Mouse (Mus musculus) spleen, postnatal 4 days (tissue): Measurements from ENCODE around the gene Dkk2.

Experiments used
- DNase-seq, 2 experiments: peaks; one replicate each; pipeline ENCODE4 v3.0.0; 2022; ENCODE audit warnings: low spot score in 2 of 2

The Dkk2 gene

DNA sequence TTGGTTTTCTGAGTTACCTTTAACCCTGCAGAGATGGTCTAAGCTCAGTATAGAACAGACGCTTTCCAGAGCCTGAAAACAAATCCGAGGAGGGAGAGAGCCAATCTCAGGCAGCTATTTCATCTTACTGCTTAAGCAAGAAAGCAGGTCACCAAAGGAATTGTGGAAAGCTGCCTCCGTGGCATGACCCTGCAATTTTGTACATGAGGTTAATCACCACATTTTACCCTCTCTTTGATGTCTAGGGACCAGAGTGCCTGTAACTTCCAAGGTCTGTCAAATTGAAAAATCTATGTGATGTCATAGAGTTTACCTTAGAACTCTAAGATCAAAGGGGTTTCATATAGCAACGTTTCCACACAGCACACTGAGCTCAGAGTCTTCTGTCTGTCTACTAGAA lies 37.5 kb downstream of the Dkk2 start:
- no peak for DNase-seq

DNA sequence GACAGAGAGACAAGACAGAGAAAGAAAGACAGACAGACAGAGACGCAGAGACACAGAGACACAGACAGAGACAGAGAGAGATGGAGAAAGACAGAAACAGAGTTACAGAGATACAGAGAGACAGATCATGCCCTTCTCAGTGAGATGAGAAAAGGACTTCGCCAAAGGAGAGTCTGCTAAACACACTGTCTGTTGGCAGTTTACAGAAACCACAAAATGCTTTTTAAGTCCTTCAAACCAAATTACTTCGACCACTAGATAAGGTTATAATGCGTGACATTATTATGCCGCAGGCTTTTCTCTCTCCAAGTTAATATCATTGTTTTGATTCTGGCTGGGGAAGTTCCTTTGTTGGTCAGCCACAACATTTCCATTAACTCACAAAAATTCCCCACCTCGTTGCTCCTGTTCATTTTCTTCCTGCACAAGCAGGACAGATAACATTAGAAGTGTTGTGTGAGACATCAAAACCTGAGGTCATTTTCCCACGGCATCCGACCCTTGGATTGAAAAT lies 40.2 kb downstream of the Dkk2 start:
- DNase-seq: no peak

DNA sequence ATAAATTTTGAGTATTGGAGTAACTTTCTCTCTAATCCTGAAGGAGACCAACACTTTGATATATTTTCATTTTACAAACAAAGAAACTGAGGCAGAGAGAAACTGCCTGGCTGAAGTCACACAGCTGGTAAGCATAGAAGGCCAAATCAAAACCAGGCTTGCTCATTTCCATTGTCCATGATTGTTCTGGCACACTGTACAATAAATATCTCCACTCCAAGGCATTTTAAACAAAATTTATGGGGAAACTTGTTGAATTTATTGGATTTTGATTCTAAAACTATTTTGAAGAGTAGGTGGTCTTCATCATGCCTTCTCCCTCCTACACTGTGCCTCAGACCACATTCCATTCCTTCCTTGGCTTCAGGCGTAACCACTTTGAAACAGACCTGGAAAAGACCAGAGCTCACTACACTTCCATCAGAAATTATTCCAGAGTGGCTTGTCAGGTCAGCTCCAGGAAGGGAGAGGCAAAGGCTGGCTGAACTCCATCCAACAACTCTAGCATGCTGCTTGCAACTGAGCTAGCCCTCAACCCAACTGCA lies 44.7 kb downstream of the Dkk2 start:
- DNase-seq: no peak

DNA sequence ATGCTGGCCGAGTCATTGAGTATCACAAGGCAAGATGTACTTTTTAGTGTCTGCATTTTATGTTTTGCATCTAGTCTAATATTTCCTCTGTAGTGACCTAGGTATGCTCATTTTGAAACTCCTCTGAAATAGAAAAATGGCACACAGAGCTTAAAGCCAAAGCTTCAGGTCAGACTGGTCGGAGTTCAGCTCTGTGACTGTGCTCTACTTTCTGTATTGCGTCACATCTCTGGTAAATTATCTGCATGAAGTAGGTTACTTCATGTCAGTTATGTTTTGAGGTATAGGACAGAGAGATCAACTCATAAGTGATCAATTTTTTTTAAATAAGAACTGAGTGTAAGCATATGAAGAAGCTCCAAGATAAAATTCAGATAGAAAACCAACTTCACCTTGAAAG lies 45.7 kb downstream of the Dkk2 start:
- DNase-seq: no peak

DNA sequence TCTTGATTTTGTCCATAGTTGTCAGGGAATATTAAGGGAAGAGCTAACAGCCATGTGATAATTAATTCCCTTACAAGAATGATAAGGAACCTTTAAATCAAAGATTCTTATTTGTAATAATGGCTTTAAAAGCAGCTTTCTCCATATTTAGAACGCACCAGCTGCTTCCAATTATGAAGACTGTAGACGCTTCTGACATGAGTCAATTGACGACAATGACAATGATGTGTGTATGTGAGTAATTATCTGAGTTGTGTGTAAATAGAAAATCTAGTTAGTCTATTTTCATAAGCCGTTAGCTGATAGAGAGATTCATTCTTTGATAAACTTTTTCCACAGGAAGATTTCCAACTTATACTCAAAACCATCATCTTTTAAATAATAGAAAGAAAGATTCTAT lies 46.8 kb downstream of the Dkk2 start:
- DNase-seq: no peak

DNA sequence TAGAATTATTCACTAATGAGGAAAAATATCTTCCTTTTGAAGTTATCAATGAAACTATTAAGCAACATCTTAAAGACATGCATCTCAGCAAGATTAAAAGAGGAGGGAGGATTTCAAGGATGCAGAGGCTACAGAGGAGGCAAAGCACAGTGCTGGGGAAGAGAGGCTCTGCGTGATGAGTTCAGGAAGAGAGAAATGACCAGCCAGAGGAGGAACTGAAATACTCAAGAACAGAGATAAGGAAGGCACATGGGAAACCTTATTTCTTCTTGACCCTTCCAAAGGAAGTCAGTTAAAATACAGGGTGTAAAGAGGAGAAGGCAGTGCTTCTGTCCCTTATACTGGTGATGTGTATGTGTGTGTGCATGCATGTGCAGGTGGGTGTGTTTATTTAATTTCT lies 49.4 kb downstream of the Dkk2 start:
- no peak for DNase-seq

DNA sequence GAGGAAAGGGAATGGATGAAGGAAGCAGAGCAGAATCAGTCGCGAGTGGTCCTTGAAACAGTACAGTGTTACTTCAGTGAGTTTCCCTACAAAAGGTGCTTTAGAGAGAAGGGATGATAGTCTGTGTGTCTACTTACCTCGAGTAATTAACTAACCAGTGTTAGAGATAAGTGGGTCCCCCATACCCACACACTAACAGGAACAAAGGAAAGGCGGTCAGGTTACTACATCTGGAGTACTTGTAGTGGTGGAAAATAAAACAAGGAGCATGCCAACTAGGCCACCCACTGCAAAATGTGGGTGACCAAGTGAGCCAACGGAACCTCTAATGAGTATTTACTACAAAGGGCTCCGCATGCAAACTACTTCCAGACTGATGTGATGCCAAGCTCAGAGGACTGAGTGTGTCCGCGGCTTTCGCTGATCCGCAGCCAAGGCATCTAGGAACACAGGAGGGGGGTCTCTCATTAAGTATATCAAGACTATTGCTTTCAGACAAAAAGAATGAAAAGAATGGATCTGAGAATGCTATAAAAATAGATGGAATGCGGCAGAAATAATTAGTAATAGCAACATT lies 52.8 kb downstream of the Dkk2 start:
- DNase-seq: no peak

DNA sequence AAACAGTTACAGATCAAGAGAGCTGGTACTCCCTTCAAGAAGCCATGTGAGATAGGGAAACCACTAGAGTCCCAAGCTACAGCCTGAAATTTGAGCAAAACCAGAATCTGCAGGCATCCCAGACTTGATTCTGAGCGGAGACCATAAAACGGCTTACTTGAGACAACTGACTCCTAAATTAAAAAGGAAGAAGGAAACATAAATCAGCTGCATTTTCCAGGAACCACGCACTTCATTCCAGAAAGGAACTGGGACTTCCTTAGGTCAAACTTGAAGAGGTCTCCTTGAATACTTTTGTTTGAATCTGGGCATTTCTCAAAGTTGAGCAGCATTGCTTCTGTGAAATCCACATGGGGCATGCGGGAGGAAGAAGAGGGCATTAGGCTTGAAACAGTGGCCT lies 55.9 kb downstream of the Dkk2 start:
- no peak for DNase-seq

DNA sequence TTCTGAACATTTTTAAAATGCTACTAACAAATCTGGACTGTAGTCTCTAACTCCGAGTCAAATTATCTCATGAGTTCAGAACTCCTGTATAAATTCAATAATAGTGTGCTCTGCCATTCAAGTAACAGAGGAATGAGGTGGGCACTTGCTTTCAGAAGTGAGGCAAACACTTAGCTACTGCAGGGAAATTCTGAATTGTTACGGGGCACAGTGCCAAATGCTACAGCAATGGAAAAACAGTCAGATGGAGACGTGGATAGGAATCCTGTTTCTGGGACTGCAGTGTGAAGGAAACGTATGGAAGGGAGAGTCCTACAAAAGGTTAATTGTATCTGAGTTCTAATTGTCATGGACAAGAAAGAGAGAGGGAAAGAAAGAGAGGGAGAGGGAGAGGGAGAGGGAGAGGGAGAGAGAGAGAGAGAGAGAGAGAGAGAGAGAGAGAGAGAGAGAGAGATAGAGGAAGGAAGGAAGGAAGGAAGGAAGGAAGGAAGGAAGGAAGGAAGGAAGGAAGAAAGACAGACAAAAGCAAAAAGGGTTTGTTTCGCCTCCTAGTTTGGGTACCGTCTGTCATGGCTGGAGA lies 64.4 kb downstream of the Dkk2 start:
- DNase-seq: no peak

DNA sequence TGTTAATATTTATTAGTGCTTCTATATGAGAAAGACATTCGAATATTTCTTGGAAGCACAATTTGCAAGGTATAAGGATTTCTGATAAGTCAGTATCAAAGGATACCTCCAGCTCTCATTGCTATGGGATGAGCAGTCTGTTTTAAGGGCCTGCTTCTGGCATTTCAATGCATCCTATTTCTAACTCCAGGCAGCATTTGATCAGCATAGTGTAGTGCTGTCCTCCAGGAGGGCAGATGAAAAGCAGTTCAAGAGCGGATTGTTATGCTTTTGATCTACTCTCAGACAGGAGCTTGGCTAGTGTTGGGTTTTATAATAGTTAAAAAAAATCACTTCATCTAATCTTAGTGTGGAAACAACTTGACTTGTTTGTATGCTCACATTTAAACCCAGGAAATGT lies 73.7 kb downstream of the Dkk2 start:
- DNase-seq: no peak

DNA sequence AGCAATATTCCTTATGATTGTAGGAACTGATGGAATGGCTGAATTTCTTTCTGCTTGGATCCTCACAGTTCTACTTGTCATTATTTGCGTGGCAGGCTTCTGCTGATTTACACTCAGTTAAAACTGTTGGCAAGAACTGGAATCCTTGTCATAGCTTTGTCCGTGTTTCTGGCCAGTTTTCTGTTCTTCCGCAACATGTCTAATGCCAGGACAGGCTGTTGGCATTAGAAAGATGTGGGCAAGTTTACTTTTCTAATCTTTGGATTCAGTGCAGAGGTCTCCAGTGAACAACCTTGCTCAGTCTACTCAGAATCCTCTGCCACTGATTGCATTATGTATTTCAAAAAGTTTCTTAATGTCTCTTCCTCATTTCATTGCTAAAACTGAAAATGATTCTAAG lies 83.8 kb downstream of the Dkk2 start:
- DNase-seq: no peak

DNA sequence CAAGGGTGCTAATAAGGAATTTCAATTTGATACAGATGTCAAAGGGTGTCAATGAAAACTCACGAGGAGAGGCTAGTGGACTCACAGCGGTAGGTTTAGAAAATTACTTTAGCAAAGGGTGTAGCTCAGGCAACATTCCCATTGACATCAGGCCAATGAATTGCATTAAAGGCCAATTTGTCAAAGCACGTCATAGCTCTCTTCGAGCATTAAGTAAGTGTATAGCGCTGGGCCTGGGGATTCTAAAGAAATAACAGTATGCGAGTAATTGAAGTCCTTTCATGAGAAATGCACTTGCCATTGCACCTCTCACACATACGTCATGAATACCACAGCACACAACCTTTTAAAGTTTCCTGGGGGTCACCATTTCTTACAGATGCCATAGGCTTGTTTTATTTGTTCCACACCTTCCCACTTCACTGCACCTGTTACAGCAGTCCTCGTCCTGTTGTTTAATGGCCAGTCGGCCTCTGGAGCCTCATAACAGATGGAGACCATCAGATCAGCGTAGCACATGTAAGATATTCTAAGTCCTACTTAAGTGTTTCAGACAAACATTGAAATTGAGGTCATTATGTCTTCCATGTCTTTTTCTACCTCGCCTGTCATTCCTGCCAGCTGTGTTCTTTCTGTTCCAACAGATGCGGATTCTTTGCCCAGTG lies 101.9 kb downstream of the Dkk2 start:
- no peak for DNase-seq

DNA sequence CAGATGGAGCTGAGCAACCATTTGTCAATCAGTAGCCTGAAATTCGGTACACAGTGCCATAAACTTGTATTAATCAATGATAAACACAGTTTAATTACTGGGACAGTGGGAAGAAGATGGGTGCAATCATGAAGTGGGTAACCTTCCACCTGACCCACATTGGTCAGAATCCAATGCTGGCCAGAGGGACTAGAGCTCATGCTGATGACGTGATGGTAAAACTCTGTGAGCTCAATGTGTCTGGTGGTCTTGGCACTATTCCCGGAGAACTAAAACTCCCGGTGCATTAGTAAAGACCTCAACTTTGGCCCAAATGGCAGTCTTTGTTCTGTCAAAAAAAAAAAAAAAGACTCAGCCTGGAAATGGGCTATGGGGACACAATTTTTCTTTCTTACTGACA lies 116.9 kb downstream of the Dkk2 start:
- no peak for DNase-seq

DNA sequence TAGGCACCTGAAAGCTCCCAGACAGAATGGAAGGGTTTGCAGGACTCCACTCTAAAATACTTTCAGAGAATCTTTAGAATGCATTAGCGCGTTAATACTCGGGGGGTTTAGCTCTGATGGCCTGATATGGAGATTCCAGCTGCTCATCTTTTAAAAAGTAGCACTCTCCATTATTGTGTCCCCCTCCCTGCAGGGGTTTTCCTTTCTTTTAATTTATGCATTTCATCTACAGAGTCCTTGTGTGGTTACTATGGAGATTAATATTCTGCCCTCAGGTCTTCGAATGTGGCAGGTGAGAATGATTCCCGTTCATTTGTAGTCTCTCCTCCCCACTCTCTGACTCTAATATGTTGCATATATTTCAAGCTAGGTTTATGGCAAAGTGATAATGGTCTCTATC lies 117.6 kb downstream of the Dkk2 start:
- no peak for DNase-seq

DNA sequence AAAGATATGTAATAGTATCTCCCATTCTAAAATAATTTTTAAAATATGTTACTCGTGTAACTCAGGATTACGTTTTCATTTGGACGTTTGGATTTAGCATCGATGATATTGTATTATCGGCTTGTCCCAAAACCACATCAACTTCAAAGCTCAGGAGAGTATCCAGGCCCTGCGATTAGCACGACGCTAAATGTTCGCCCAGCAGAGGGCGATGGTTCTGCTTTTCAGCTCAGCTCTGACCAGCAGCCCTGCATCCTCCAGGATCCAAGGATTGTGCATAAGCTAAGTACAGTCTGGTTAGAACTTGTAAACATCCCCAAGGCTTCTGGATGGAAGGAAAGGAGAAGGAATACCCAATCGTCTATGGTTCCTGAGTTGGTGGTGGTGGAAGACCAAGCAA lies 122.4 kb downstream of the Dkk2 start:
- DNase-seq: no peak

DNA sequence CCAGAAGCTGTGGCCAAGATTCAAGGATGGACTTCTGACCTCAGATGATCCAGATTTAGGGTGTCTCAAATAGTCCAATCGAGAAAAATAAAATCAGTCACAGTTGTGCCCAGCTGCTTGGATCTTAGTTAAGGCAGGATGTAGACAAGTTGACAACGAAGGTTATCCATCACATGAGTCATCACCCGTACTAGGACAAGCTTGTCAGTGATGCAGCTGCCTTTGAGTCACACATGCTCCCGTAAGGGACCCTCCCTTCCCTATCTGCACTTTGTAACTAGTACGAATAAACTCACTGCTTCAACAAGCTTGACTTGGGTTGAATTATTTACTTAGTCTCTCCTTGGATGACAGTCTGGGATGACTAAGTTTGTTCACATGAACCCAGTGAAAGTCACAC lies 126.2 kb downstream of the Dkk2 start:
- DNase-seq: no peak

DNA sequence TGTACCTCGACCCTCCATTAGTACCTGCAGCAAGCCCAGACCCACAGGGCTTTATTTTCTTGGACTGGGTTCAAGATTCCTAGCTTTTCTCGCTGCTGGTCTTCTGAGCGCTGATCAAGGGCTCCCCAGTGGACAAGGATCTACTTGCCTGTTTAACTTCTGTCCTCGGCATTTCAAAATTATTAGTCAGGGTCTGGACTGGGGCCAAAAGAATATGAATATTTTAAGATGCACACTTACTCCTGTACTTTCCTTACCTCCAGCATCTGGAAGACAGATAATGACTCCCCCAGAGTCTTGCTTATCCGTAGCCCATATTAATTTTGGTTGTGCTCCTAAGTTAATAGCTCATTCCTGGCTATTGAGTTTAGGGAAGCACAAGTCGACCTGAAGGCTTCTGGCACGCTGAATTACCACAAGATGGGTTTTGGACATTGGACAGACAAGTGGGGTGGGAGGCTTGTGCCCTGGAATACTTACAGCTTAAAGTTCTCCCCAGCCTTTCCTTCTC lies 134.9 kb downstream of the Dkk2 start:
- no peak for DNase-seq

DNA sequence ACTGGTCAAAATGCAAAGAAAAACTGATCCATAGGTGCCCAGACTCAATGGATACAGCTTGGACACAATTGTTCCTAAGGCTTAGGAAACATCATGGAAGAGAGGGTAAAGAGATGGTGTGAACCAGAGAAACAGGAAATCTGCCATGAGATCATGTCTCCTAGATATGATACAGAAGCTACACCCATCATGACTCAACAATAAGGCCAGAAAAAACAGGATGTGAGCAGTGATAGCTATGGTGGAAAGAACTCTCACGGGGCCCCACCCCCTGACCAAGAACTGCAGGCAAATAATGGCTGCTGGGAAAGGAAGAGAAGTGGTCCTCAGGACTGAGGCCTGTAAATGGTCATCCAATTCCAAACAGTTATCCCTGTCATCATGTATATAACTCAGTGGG lies 142.5 kb downstream of the Dkk2 start:
- no peak for DNase-seq
